Mouse (Mus musculus) frontal cortex, postnatal 10 days (tissue): ENCODE measurements around the gene Gm44790.
A peak's percentile ranks its signal among the peaks of the same experiment; 100 is the strongest.
"Not testable (repeated sequence)": the region's sequence is repeated elsewhere in the genome, so short reads cannot be mapped to it uniquely, and the experiment has no call there.

Experiments
- DNase-seq, 2 experiments: peaks; one replicate each; pipeline ENCODE4 v3.0.0; 2022; ENCODE audit warnings: low spot score in 2 of 2, mixed read lengths in 1 of 2

Gene Gm44790

GRCm38 (mm10) chr6:86426358-86426757 is at the start of gene Gm44790:
TSS of gene Gm44790 (plus strand) at chr6:86426658.
- no peak for DNase-seq

DNA sequence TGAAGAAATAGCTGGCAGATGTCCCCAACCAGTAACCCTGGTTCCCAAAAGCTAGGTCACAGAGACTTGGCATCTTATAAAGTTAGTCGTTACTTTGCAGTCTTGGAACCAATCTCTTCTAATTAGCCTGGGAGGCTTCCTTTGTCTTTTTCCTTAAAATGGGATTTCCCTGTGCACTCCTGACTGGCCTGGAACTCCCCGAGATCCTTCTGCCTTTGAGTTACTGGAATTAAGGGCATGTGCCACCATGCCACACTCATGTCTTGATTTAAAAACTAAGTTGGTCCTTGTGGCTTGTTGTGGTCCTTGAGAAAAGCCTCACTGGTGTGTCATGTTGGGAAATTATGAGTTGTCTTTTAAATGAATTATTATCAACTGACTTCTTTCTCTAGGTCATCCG is 48.1 kb upstream of the Gm44790 start:
- no peak for DNase-seq

GRCm38 (mm10) chr6:86380112-86380511 is 46.3 kb upstream of the Gm44790 start:
- DNase-seq = not testable (repeated sequence)

- DNase-seq = no peak
Measured at GRCm38 (mm10) chr6:86382551-86382950, 43.9 kb upstream of the Gm44790 start.

- no peak for DNase-seq
Measured at GRCm38 (mm10) chr6:86383370-86383769, 43.1 kb upstream of the Gm44790 start.

DNA sequence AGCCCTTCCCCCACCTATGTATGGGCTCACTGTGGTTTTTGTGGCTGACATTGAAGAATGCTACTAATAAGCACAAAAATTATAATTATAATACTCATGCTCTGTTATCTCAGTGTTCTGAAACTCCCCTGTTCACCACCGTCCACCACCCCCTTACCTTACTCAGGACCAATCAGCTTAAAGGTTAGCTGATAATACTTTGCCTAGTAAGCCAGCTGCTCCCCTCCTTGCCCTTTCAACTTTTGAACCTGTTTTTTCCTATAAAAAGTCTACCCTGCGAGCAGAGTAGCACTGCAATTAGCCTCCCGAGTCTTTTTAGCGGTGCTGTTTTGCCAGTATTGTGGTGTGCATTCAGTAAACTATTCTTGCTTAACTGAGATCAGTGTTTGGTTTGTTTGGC is 41.8 kb upstream of the Gm44790 start:
- no peak for DNase-seq

GRCm38 (mm10) chr6:86385362-86386104 is 40.9 kb upstream of the Gm44790 start:
- no peak for DNase-seq

- no peak for DNase-seq
Measured at GRCm38 (mm10) chr6:86387313-86387712, 39.1 kb upstream of the Gm44790 start.

GRCm38 (mm10) chr6:86388461-86388860 is 38.0 kb upstream of the Gm44790 start:
- no peak for DNase-seq

- no peak for DNase-seq
Measured at GRCm38 (mm10) chr6:86391326-86391725, 35.1 kb upstream of the Gm44790 start.

DNA sequence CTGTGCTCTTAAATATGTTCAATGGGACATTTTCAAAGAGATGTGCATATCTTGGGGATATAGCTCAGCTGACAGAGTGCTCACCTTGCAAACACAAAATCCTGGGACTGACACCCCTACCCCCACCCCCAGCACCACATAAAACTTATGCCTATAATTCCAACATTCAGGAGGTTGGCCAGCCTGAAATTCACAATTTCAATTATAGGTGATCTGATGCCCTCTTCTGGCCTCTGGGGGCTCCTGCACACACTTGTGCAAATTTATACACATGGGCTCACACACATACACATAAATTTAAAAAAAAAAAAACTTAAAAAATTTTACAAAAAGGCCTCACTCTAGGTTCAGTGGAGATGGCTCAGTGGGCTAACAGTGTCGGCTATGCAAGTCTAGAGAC is 33.3 kb upstream of the Gm44790 start:
- no peak for DNase-seq

DNA sequence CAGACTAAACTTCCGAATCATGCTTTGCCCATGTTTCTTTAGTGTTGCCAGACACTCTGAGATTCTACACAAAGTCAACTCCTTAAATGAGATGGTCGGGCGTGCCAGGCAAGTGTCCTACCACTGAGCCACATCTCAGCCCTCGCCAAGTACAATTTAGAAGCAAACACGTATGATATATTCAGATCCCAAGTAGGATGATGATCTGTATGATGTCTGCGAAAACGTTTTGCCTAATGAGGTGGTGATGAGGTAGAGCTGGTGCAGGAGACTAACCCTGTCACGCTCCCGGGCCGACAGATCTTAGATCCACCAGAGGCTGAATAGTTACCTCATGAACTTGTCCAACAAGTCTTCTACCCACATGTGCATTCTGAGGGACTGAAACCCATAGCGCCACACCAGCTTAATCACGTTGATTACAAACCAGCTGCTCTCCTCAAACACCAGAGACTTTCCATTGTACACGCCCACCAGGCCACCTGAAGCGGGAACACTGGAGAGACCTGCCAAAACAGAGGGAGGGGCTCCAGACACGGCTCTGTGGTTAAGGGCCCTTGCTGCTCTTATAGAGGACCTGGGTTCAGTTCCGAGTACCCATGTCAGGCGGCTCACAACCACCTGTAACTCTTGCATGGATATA is 32.3 kb upstream of the Gm44790 start:
- no peak for DNase-seq

DNA sequence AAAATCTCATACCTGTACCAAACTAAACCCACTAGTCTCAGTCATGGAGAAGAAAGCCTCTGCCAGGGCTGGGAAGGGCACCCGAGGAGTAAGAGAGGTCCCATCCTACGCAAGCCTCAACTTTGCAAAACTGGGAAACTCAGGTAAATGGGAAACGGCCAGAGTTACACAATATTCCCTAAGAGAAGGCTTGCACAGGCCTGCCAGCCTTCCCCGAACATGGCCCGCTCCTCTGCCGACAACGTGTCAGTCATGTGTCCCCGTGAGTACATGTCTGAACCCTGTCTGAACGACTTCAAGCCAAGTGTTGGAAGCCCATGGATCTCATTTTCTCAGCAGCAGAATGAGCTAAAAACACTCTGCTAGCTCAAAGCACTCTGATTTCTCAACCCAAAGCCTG is 31.4 kb upstream of the Gm44790 start:
- no peak for DNase-seq

- DNase-seq = no peak
Measured at GRCm38 (mm10) chr6:86395969-86396368, 30.5 kb upstream of the Gm44790 start.

GRCm38 (mm10) chr6:86396581-86397256 is 29.7 kb upstream of the Gm44790 start, which contains the start of gene Pcyox1:
TSS of gene Pcyox1 (minus strand) at chr6:86397154.
- peak; percentile 73 to 88 for DNase-seq

- no peak for DNase-seq
Measured at GRCm38 (mm10) chr6:86397257-86397980, 29.0 kb upstream of the Gm44790 start.

- no peak for DNase-seq
Measured at GRCm38 (mm10) chr6:86398986-86399385, 27.5 kb upstream of the Gm44790 start.

DNA sequence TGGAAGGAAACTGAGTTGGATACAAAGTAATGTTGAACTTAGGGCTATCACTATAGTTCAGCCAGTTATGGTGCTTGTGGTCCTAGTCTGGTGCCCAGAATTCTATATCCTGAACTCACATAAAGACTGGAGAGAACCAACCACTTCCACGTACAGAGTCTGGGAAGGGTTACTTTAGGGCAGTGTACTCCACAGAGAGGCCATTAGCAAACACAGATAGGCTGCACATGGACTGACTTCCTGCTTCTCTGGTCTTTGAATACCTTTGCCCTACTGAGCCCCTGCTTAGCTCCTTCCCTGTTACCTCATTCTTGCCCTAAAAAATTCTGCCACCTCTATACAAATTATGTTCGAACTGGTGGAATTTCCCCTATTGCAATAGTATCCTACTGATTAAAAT is 26.5 kb upstream of the Gm44790 start:
- DNase-seq = no peak

DNA sequence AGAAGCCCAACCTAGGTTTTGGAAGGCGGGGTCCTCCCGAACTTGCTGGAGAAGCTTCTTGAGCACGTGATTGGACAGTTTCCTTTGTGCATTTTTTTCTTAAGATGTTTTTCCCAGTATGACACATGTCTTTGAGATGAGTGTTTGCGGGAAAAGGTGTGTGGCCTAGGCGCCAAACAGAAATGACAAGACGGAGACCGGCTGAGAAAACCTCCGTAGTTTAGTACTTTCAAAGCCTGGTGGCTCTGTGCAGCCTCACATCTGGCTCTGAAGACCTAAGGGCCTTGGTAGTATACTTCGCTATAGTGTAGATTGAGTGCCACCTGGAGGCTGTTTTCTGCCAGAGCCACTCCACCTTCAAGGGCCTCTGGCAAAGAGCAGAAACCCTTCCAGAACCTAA is 25.5 kb upstream of the Gm44790 start:
- peak; percentile 28 to 49 for DNase-seq

- no peak for DNase-seq
Measured at GRCm38 (mm10) chr6:86402681-86403607, 23.5 kb upstream of the Gm44790 start.

DNA sequence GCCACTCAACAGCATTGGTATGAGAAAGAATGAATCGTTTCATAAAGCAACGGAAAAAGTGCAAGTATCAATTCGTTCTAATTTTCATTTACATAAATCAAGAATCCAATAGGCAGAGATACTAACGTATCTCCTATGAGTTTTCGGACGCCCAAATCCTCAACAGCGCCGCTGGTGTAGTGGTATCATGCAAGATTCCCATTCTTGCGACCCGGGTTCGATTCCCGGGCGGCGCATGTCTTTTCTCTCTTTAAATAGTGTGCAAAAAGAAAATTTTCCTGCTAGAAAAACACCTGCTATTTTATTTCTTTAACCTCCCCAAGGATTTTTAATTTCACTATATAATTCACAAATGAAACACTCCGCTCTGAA is 22.7 kb upstream of the Gm44790 start:
- peak in 1 of 2 experiments; percentile 88 for DNase-seq
